Mouse (Mus musculus): ENCODE measurements at regions not wholly inside any gene's neighbourhood (a gene's known extent, or its start where the extent isn't known, plus 50 kb on each side); places are given as distances from the start of the nearest gene placed in this dataset.

- no peak for DNase-seq
These were observed 130.7 kb downstream of the Cep170 start for GRCm38 (mm10) chr1:176683146-176683545.

GRCm38 (mm10) chr1:176681971-176682370 is 131.9 kb downstream of the Cep170 start:
- no peak for DNase-seq

- no peak for DNase-seq
These were observed 138.7 kb downstream of the Cep170 start for GRCm38 (mm10) chr1:176675184-176675583.

- DNase-seq: no peak
These were observed 142.8 kb downstream of the Cep170 start for GRCm38 (mm10) chr1:176671081-176671480.

- DNase-seq: no peak
These were observed 146.1 kb downstream of the Cep170 start for GRCm38 (mm10) chr1:176667552-176668306.

- DNase-seq: no peak
These were observed 153.6 kb downstream of the Cep170 start for GRCm38 (mm10) chr1:176660286-176660685.

GRCm38 (mm10) chr1:176658639-176659038 is 155.2 kb downstream of the Cep170 start:
- no peak for DNase-seq

- DNase-seq: no peak
These were observed 158.2 kb downstream of the Cep170 start for GRCm38 (mm10) chr1:176655487-176656333.

GRCm38 (mm10) chr1:176644248-176644647 is 169.6 kb downstream of the Cep170 start:
- DNase-seq: no peak

- no peak for DNase-seq
These were observed 190.7 kb downstream of the Cep170 start for GRCm38 (mm10) chr1:176623171-176623570.

- DNase-seq: no peak
These were observed 191.7 kb downstream of the Cep170 start for GRCm38 (mm10) chr1:176622213-176622612.

GRCm38 (mm10) chr1:176621285-176621684 is 192.6 kb downstream of the Cep170 start:
- no peak for DNase-seq

- DNase-seq: no peak
These were observed 195.0 kb downstream of the Cep170 start for GRCm38 (mm10) chr1:176618896-176619295.

- no peak for DNase-seq
These were observed 198.2 kb downstream of the Cep170 start for GRCm38 (mm10) chr1:176615673-176616072.

- DNase-seq: no peak
These were observed 219.6 kb downstream of the Cep170 start for GRCm38 (mm10) chr1:176594312-176594711.

- no peak for DNase-seq
These were observed 225.7 kb downstream of the Cep170 start for GRCm38 (mm10) chr1:176588144-176588543.

GRCm38 (mm10) chr1:176573703-176574102 is 240.2 kb downstream of the Cep170 start:
- DNase-seq: no peak

GRCm38 (mm10) chr1:176558457-176559415 is 255.1 kb downstream of the Cep170 start:
- DNase-seq: no peak

- no peak for DNase-seq
These were observed 259.3 kb upstream of the Pld5 start for GRCm38 (mm10) chr1:176534417-176534816.

GRCm38 (mm10) chr1:176529037-176529436 is 253.9 kb upstream of the Pld5 start:
- no peak for DNase-seq

GRCm38 (mm10) chr1:176511467-176511866 is 236.4 kb upstream of the Pld5 start:
- DNase-seq: no peak

GRCm38 (mm10) chr1:176505441-176505840 is 230.3 kb upstream of the Pld5 start:
- no peak for DNase-seq

GRCm38 (mm10) chr1:176504731-176505130 is 229.6 kb upstream of the Pld5 start:
- DNase-seq: peak in 1 of 2 experiments; percentile 3

All from kidney, postnatal 36 days (tissue).